Mouse (Mus musculus): ENCODE results near the gene Shkbp1. TPM values are rescaled to one million over a fixed set of nuclear protein-coding genes. Genes with fewer than 3 reads are reported as not detected.

The Shkbp1 gene
- polyA plus RNA-seq, 1 experiment from 2014 or later: 90.2 TPM

DNA sequence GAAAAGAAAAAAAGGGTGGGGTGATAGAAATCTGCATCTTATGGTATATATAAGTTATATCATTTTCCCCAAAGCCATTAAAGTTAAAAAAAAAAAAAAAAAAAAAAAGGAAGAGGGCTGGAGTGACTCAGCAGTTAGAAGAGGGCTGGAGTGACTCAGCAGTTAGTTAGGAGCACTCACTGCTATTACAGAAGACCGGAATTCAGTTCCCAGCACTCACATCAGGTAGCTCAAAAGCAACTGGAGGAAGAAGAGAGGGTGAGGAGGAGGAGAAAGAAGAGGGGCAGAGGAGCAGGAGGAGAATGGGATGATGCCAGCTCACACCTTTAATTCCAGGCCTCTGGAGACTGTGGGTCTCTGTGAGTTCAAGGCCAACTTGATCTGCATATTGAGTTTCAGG is 27.4 kb upstream of the Shkbp1 start:
- Histone ChIP-seq H3K9me3 (no peaks in the 10 kb centered on the region), H3K4me1 (no peaks in the 10 kb centered on the region), H3K27ac (replicated peaks) (no peak overlapping the region), H3K4me3 (no peak overlapping the region), H3K9ac (replicated peaks) (no peak overlapping the region), H3K36me3 (no peaks in the 10 kb centered on the region), H3K27me3 (no peaks in the 10 kb centered on the region), H3K4me2 (replicated peaks) (no peak overlapping the region)
- no peak for ATAC-seq (replicated peaks)
- WGBS: 87% methylated on average over 1 of the region's 1 CpGs

GRCm38 (mm10) chr7:27381560-27381959 is 25.7 kb upstream of the Shkbp1 start:
- Histone ChIP-seq H3K4me3 (no peak overlapping the region), H3K4me1 (no peaks in the 10 kb centered on the region), H3K27me3 (peaks cover 14% of the 10 kb centered on the region; the same call in 1 of the 2 replicates), H3K9me3 (no peaks in the 10 kb centered on the region), H3K4me2 (replicated peaks) (no peak overlapping the region), H3K27ac (replicated peaks) (no peak overlapping the region), H3K9ac (replicated peaks) (no peak overlapping the region), H3K36me3 (no peaks in the 10 kb centered on the region)
- 61% methylated on average over 4 of the region's 4 CpGs for WGBS
- no peak for ATAC-seq (replicated peaks)

GRCm38 (mm10) chr7:27381009-27381408 is 25.2 kb upstream of the Shkbp1 start:
- 48% methylated on average over 1 of the region's 1 CpGs for WGBS
- H3K4me1 ChIP-seq: no peaks in the 10 kb centered on the region
- no peaks in the 10 kb centered on the region for H3K9me3 ChIP-seq
- no peak for ATAC-seq (replicated peaks)
- H3K9ac ChIP-seq (replicated peaks): no peak overlapping the region
- H3K27ac ChIP-seq (replicated peaks): no peak overlapping the region
- peaks cover 20% of the 10 kb centered on the region for H3K27me3 ChIP-seq
- H3K36me3 ChIP-seq: no peaks in the 10 kb centered on the region
- no peak overlapping the region for H3K4me3 ChIP-seq
- H3K4me2 ChIP-seq (replicated peaks): no peak overlapping the region

DNA sequence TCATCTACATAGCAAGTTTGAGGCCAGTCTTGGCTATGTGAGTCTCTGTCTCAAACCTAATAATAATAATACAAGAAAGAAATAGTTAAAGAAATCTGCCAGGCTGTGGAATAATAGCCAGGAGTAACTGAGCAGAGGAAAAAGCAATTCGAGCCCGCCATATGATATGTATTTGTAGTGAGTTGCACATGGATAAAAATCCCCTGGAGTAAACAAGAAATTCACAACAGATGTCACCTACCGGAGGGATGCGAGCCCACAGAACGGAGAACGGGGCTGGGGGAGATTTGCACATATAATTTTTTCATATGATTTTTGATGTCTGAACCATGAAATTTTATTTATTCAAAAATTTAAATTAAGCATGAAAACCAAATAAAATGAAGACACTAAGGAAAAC is 24.0 kb upstream of the Shkbp1 start:
- H3K4me2 ChIP-seq (replicated peaks): no peak overlapping the region
- no peak overlapping the region for H3K27ac ChIP-seq (replicated peaks)
- H3K4me3 ChIP-seq: no peak overlapping the region
- no peaks in the 10 kb centered on the region for H3K36me3 ChIP-seq
- no peaks in the 10 kb centered on the region for H3K9me3 ChIP-seq
- ATAC-seq (replicated peaks): no peak
- peaks cover 30% of the 10 kb centered on the region for H3K27me3 ChIP-seq
- H3K4me1 ChIP-seq: peaks cover 3% of the 10 kb centered on the region; the same call in 1 of the 2 replicates
- 74% methylated on average over 6 of the region's 6 CpGs for WGBS
- no peak overlapping the region for H3K9ac ChIP-seq (replicated peaks)

GRCm38 (mm10) chr7:27378431-27378830 is 22.6 kb upstream of the Shkbp1 start:
- H3K9ac ChIP-seq (replicated peaks): no peak overlapping the region
- WGBS: 20% methylated on average over 4 of the region's 4 CpGs
- peaks cover 3% of the 10 kb centered on the region; the same call in 1 of the 2 replicates for H3K4me1 ChIP-seq
- H3K4me2 ChIP-seq (replicated peaks): no peak overlapping the region
- H3K36me3 ChIP-seq: no peaks in the 10 kb centered on the region
- no peaks in the 10 kb centered on the region for H3K9me3 ChIP-seq
- H3K27ac ChIP-seq (replicated peaks): no peak overlapping the region
- ATAC-seq (replicated peaks): 0 out of 2 replicates have a peak, but pooled peaks have one; percentile 19
- H3K27me3 ChIP-seq: peaks cover 42% of the 10 kb centered on the region
- H3K4me3 ChIP-seq: no peak overlapping the region

DNA sequence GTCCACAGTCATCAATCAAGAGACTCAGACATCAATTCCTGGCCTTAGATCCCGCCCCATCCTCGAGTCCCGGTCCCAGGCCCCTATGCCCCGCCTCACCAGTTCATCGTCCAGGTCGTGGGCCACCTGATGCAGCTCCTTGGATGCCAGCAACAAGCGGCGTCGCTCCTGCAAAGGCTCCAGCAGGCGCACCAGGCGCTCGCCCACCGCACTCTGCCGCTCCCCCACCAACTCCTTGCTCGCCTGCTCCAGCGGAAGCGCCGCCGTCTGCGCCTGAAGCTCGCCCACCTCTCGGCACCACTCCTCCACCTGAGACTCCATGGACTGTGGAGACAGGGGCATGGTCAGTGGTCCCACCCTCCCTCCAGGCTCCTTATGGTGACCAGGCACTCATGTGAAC is 19.5 kb upstream of the Shkbp1 start:
- 1% methylated on average over 22 of the region's 22 CpGs for WGBS
- peak overlapping the region; percentile 14 for H3K4me3 ChIP-seq
- no peak overlapping the region for H3K9ac ChIP-seq (replicated peaks)
- no peak overlapping the region; the same call in 1 of the 2 replicates for H3K4me2 ChIP-seq (replicated peaks)
- H3K36me3 ChIP-seq: peaks cover 2% of the 10 kb centered on the region; the same call in 1 of the 2 replicates
- H3K27ac ChIP-seq (replicated peaks): no peak overlapping the region
- peaks cover 73% of the 10 kb centered on the region for H3K27me3 ChIP-seq
- no peaks in the 10 kb centered on the region for H3K9me3 ChIP-seq
- no peak for ATAC-seq (replicated peaks)
- H3K4me1 ChIP-seq: peaks cover 9% of the 10 kb centered on the region

DNA sequence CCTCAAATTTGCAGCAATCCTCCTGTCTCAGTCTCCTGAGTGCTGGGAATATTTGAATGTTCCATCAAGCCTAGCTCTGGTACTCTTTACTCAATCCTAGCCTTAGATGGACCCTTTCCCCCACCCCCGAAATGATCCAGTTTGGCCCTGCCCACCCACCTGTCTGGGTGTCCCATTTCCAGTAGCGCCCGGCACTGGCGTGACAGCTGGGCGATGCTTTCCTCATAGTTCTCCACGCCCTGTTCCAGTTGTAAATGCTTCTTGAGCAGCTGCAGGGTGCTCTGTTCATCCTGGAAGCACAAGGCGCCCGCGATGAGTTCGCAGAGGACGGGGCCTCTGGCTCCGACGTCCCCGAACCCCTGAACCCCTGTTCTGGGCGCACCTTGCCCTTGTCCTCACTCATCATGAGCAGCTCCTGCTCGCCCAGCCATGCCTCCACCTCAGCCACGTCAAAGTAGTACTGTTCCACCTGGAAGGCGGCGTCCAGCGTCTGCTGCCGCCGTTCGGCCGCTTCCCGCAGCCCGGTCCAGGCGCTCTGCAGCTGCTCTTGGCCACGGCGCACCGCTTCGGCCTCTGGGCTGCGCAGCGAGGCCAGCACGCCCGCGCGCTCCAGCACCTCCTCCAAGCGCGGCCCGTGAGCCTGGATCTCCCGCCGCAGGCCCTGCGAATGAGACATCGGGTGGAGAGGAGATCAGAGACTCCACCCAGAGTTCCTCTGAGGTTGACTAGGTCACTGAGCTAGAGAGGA is 16.1 kb upstream of the Shkbp1 start:
- H3K4me1 ChIP-seq: peaks cover 13% of the 10 kb centered on the region
- H3K36me3 ChIP-seq: peaks cover 7% of the 10 kb centered on the region; the same call in 1 of the 2 replicates
- H3K27me3 ChIP-seq: peaks cover 97% of the 10 kb centered on the region
- no peak for ATAC-seq (replicated peaks)
- WGBS: 6% methylated on average over 44 of the region's 44 CpGs
- H3K4me3 ChIP-seq: 0 out of 2 replicates have a peak overlapping the region, but pooled peaks have one; percentile 0
- no peak overlapping the region for H3K9ac ChIP-seq (replicated peaks)
- no peak overlapping the region for H3K27ac ChIP-seq (replicated peaks)
- peaks cover 5% of the 10 kb centered on the region; the same call in 1 of the 2 replicates for H3K9me3 ChIP-seq
- H3K4me2 ChIP-seq (replicated peaks): no peak overlapping the region

GRCm38 (mm10) chr7:27369111-27369510 is 13.3 kb upstream of the Shkbp1 start:
- Histone ChIP-seq H3K27ac (replicated peaks) (no peak overlapping the region), H3K9ac (replicated peaks) (no peak overlapping the region), H3K4me3 (no peak overlapping the region), H3K4me2 (replicated peaks) (no peak overlapping the region), H3K9me3 (peaks cover 5% of the 10 kb centered on the region; the same call in 1 of the 2 replicates), H3K36me3 (peaks cover 7% of the 10 kb centered on the region; the same call in 1 of the 2 replicates), H3K27me3 (peaks cover 100% of the 10 kb centered on the region), H3K4me1 (peaks cover 12% of the 10 kb centered on the region)
- ATAC-seq (replicated peaks): no peak
- 86% methylated on average over 19 of the region's 19 CpGs for WGBS

GRCm38 (mm10) chr7:27367976-27368375 is 12.2 kb upstream of the Shkbp1 start:
- H3K27ac ChIP-seq (replicated peaks): no peak overlapping the region
- peaks cover 7% of the 10 kb centered on the region; the same call in 1 of the 2 replicates for H3K36me3 ChIP-seq
- no peak for ATAC-seq (replicated peaks)
- H3K4me1 ChIP-seq: peaks cover 14% of the 10 kb centered on the region
- WGBS: 15% methylated on average over 11 of the region's 11 CpGs
- no peak overlapping the region for H3K9ac ChIP-seq (replicated peaks)
- H3K4me2 ChIP-seq (replicated peaks): no peak overlapping the region
- peaks cover 5% of the 10 kb centered on the region; the same call in 1 of the 2 replicates for H3K9me3 ChIP-seq
- H3K27me3 ChIP-seq: peaks cover 100% of the 10 kb centered on the region
- H3K4me3 ChIP-seq: no peak overlapping the region

GRCm38 (mm10) chr7:27366082-27366844 is 10.4 kb upstream of the Shkbp1 start:
- H3K4me2 ChIP-seq (replicated peaks): no peak overlapping the region
- H3K9ac ChIP-seq (replicated peaks): no peak overlapping the region
- no peak for ATAC-seq (replicated peaks)
- H3K27ac ChIP-seq (replicated peaks): no peak overlapping the region
- no peak overlapping the region for H3K4me3 ChIP-seq
- peaks cover 5% of the 10 kb centered on the region; the same call in 1 of the 2 replicates for H3K9me3 ChIP-seq
- H3K36me3 ChIP-seq: peaks cover 7% of the 10 kb centered on the region; the same call in 1 of the 2 replicates
- peaks cover 87% of the 10 kb centered on the region for H3K27me3 ChIP-seq
- H3K4me1 ChIP-seq: peaks cover 12% of the 10 kb centered on the region
- 36% methylated on average over 21 of the region's 21 CpGs for WGBS

DNA sequence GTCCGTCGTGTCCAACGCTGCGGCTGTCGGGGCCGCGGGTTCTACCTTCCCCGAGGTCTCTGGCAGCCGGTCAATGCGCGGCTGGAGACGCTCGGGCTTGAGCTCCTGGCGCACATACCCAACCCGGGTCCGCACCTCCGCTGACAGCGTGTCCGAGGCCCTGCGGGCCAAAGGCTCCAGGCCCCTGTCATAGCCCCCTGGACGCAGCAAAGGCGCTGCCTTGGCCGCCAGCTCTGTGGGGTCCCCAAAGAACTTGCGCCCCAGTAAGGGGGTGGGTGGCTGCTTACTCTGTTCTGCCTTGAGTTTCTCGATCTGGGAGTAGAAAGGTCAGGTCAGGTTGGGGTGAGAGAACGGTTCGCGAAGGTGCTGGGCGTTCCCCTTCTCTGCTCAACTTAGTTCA is 8.6 kb upstream of the Shkbp1 start:
- no peaks in the 10 kb centered on the region for H3K9me3 ChIP-seq
- no peak overlapping the region for H3K4me2 ChIP-seq (replicated peaks)
- 3% methylated on average over 29 of the region's 29 CpGs for WGBS
- H3K27ac ChIP-seq (replicated peaks): no peak overlapping the region
- no peak overlapping the region for H3K4me3 ChIP-seq
- ATAC-seq (replicated peaks): no peak
- no peak overlapping the region for H3K9ac ChIP-seq (replicated peaks)
- peaks cover 16% of the 10 kb centered on the region for H3K4me1 ChIP-seq
- peaks cover 68% of the 10 kb centered on the region for H3K27me3 ChIP-seq
- H3K36me3 ChIP-seq: no peaks in the 10 kb centered on the region; the same call in 1 of the 2 replicates

Measured in forebrain, embryonic 15.5 days (tissue).